Mouse (Mus musculus): ENCODE results near the gene Cfap74.

The Cfap74 gene

DNA sequence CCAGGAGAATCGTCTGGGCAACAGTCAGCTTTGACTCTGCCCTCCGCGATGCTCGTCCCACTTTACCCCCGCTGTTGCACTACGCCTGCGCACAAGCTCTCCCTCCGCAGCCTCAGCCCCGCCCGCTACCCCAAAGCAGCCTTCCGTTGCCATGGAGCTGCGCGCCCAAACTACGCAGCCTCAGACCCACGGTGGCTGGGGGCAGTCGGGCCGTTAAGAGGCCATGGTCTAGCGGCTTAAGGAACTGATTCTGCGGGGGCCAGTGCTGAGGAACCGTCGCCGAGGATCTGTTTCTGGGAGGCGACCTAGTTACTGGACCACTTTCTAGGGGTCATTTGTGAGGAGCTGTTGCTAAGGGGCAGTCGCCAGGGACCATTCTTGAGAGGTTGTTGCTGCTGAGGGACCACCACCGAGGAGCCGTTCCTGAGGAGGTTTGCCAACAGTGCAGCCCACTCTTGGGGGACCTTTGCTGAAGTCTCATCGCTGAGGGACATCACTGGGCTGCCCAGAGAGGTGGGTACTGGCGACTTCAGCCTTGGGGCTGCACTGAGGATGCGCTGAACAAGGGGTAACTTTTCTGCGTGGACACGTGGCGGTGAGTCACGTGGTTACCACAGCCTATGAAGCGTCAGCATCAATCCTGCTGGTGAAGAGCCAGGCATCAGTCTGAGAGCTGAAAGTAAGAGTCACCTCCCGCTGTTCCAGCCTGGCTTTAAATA lies at the start of gene Cfap74:
Gene Cfap74, plus strand, starts transcription at position 133 of the 719 bp plus-strand sequence.
- peak; percentile 89 for ATAC-seq (ENCODE audit: insufficient number of reproducible peaks, low FRiP score, low TSS enrichment)

DNA sequence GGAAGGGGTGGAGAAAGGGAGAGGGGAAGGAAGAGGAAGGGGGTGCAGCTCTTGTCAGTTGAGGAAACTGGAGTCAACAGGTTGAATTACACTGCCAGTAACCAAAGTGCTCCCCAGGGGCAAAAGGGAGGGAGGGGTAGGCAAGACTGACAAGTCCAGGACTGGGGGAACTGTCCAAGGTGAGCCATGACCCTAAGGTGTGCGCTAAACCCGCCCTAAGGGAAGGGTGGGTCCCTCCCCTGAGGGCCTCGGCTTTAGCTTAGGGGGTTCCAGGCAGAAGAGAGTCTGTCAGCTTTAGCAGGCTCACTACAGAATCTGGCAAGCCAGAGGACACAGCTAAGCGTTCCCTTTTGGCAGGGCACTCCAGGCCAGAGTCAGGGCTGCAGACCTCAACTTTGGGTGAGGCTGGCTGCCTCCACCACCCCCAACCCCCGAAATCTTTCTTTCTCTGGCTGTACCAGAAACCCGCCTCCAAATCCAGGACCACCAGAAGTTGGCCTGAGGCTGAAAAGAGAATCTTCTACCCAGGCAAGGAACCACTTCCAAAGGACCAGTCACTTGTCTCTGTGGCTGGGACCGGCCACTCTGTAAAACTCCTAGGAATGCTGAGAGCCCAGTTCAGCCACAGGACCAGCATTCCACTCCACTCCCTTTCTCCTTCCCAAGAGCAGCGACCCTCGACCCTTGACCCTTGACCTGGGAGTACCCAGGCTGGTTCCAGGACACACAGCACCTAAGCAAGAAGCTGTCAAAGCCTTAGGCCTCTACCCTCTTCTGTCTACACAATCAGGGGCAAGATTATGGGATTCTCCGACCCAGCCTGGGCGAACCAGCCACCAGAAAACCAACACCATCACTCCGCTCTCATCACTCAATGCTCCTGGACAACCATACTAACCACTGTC lies 49.2 kb upstream of the Cfap74 start:
- no peak for ATAC-seq (ENCODE audit: insufficient number of reproducible peaks, low FRiP score, low TSS enrichment)

DNA sequence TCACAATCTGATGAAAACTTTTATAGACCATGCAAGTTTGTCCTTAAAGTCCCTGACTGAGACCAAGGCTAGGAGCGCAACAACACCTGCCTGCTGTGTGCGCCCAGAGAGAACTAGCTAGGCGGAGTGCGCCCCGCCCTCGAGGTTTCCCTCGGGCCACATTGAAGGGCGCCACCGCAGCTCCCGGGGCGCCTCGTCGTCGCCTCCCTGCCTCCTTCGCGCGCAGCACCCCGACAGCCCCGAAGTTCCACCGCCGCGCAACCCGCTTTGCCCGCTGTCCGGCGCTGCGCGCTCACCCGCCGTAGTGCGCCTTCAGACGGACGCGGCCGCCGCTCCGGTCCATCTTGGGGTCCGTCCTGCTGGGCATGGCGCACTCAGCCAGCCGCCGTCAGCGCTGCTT lies 48.1 kb upstream of the Cfap74 start:
- ATAC-seq (ENCODE audit: insufficient number of reproducible peaks, low FRiP score, low TSS enrichment) = no peak

DNA sequence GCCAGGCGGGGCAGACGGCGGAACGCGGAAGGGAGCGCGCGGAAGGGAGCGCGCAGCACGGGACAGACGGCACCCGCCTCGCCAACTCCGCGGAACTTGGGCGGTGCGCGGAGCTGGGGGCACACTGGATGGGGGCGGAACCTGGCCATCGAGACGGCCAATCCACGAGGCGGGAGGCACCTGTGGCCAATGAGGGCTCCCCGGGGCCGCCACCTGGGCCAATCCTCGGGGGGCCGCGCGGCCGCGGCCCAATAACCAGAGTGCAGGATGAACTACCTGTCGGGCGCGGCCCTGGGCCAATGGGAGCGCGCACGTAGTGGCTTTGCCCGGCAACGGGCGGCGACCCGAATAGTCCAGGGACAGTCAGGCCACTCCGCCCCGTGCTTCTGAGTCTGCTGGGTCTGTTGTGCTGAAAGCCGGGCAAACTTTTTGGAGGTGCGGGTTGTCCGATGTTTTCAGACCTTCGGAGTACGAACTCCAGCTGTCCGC lies 47.6 kb upstream of the Cfap74 start, which contains the start of gene Prkcz:
Gene Prkcz, minus strand, starts transcription at position 59 of the 489 bp plus-strand sequence.
- ATAC-seq (ENCODE audit: insufficient number of reproducible peaks, low FRiP score, low TSS enrichment) = peak; percentile 93

DNA sequence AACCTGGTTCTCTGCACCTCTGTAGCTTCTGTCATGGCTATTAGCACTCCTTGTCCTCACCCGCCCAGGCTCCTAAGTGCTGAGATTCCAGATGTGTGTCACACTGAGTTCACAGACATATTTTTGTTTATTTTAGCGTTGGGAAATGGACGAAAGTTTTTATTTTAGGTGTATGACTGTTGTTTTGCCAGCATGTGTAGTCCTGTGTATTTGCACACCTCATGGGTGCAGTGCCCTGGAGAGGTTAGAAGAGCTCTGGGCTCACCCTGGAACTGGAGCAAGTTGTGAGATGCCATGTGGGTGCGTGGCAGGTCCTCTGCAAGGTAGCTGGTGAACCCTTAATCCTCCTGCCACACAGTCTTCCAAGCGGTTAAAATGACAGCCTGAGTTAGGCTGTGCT lies 46.5 kb upstream of the Cfap74 start:
- ATAC-seq (ENCODE audit: insufficient number of reproducible peaks, low FRiP score, low TSS enrichment) = no peak

DNA sequence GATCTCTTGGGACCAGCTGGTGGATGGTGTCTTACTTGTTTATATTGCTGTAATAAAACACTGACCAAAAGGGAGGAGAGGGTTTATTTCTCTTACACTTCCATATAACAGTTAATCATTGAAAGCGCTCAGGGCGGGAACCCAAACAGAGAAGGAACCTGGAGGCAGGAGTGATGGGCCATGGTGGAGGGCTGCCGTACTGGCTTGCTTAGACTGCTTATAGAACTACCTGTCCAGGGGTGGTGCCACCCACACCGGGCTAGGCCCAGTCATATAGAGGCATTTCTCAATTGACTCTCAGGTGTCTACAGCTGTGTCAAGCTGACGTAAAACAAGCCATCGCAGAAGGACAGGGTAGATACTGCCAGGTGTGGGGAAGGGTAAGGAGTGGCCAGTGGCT lies 42.2 kb upstream of the Cfap74 start:
- no peak for ATAC-seq (ENCODE audit: insufficient number of reproducible peaks, low FRiP score, low TSS enrichment)

DNA sequence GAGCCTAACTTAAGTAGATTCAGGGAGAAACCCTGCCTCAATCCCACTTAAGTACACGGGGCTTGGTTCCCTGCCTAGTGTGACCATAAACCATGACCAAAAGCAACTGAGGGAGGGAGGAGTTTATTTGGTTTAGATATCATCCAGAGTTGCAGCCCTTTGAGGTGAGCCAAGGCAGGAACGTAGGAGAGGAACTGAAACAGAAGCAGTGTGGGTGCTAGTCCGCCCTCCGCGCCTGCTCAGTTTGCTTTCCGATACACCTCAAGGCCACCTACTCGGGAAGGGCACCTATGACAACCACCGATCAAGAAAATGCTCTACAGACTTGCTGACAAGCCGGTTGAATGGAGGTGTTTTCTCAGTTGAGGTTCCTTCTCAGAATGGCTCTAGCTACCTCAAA lies 41.3 kb upstream of the Cfap74 start:
- no peak for ATAC-seq (ENCODE audit: insufficient number of reproducible peaks, low FRiP score, low TSS enrichment)

DNA sequence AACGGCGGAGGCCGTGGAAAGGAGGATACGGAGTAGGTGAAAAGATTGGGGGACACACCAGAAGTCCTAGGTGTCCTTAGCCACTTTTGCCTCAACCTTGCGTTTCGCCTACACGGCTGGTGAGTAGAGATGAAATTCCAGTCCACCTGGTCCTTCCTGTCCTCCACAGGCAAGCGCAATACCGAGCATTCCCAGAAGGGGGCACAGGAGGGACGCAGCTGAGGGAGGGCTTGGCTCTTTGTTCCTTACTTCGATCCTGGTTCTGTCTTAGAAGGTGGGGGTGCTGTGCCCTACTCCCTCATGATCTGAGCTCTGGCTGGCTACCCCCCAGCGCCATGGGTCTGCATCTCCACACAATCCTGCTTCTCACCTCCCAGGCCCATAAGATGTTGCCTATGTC lies 40.3 kb upstream of the Cfap74 start:
- peak; percentile 23; the same call in 1 of the 2 replicates for ATAC-seq (ENCODE audit: insufficient number of reproducible peaks, low FRiP score, low TSS enrichment)

DNA sequence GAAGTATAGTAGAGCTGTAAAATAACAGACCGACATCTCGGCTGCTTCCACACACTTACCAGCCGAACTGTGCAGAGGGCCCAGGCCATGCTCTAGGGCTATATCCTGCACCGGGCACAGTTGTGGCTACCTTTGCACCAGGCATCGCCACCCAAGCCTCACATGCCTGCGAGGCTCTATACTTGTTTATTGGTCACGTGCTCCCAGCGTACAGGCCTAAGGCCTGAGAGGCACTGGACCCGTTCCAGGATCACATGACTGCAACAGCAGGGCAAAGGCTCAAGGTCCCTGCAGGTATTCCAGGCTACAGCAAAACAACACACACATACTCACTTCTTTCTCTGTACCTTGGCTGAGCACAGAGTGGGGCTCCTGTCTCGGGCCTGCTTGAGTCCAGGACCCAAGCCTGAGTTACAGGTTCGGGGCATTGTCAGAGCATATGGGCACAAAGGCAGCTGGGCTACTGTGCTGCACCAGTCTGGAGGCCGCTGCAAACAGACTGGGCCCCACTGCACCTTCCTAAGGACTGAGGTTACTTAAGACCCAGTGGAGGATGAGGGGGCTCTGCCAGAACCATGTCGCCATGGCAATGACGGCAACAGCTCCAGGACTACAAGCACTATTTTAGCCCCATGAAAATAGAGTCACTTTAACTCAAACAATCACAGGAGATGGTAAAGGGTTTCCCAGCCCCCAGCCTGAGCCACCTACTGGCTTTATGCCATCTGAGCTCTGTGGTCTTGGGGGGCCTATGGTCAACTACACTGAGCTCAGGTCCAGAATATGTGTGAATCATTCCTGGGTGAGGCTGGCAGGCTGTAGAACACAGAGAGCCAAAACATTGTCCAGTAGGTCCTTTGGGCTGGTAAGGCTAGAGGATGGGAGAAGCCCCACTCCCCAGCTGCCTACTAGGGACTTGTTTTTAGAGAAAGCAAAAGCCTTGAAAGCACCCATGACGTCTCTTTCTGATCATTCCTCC lies 38.0 kb upstream of the Cfap74 start:
- ATAC-seq (ENCODE audit: insufficient number of reproducible peaks, low FRiP score, low TSS enrichment) = no peak

DNA sequence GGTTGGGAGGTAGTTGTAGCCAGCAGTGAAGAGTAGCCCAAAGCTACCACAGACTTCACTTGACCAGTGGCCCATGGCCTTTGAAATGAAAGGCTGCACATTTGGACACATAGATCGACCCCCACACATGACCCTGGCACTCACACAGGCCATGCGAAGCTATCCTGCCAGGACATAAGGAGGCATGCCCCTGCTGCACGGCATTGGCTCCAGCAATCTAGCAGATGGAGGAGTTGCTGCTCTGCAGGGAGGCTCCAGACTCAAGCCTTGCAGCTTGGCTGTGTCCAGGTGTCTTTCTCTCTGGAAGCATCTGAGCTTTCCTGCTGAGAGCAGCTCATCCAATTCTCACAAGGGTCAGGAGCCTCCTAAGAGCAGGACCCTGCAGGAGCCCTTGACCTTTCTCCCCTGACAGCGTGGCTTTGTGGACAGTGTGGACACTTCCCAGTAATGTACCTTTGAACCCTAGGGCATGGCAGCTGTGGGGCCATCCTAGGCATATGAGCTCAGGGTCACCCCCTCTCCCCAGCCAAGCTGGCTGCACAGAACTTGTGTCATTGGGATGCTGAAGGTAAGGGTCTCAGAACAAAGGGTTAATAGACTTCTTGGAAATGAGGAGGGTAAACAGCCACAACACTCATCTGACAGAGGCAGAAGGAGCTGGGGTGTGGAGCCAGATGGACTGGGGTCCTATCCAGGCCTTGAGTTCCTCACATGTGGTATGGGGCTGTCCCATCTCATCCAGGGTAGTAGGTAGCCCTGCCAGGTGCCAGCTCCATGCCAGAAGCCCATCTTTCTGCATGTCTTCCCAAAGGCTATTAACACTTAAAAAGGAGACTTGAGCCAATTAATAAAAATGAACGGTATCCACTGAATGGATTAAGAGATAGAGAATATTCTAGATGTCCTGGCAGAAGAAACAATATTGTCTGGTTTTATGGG lies 36.9 kb upstream of the Cfap74 start:
- 0 out of 2 replicates have a peak, but pooled peaks have one; percentile 36 for ATAC-seq (ENCODE audit: insufficient number of reproducible peaks, low FRiP score, low TSS enrichment)

DNA sequence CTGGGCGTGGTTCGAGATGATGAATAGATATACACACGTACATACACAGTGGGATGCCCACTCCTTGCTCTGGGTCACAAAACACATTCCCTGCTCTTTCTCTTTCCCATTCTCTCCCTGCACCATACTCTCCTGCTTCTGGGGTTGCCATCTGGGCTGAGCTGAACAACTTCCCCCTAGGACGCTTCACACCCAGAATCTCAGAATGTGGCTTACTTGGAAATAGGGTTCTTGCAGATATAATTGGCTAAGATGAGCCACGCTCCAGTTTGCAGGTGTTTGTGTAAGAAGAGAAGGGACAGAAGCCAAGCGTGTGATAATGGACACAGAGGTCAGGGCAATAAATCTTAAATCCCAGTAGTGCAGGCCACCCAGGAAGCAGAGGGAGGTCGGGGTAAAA lies 27.0 kb upstream of the Cfap74 start:
- no peak for ATAC-seq (ENCODE audit: insufficient number of reproducible peaks, low FRiP score, low TSS enrichment)

DNA sequence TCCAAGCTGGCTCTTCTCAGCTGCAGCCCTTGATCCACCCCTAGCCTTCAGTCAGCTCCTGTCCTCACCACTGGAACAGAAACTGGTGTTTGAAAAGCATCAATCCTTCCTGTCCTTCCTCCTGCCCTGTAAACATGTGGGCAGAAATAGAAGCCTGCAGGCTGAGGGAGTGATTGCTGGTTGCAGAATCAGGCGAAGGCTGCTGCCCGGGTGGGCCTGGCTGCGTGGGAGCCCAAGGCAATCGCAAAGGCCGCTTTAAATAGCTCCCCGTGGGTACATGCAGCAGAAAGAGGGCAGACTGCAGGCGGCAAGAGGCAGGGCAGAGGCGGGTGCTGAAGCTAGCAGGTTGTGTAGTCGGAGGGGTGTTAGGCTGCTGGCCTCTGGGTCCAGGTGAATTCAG lies 26.2 kb upstream of the Cfap74 start:
- ATAC-seq (ENCODE audit: insufficient number of reproducible peaks, low FRiP score, low TSS enrichment) = no peak

DNA sequence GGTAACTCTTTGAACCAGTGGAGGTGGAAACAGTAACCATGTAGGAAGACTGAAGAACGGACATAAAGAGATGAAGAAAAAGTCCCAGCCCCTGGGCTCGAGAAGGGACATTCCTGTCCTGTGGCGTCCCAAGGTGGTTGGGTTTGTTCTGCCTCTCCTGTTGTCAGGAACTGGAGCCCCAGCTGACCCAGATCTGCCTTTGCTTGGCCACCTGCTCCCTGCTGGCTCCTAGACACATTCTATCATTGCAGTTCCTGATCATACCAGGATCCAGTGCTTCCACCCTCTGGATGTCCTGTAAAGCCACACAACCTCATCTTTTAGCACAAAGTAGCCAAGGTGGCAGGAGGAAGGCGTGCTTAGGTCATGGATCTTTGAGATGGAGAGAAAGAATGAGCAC lies 25.7 kb upstream of the Cfap74 start:
- peak; percentile 53; the same call in 1 of the 2 replicates for ATAC-seq (ENCODE audit: insufficient number of reproducible peaks, low FRiP score, low TSS enrichment)

DNA sequence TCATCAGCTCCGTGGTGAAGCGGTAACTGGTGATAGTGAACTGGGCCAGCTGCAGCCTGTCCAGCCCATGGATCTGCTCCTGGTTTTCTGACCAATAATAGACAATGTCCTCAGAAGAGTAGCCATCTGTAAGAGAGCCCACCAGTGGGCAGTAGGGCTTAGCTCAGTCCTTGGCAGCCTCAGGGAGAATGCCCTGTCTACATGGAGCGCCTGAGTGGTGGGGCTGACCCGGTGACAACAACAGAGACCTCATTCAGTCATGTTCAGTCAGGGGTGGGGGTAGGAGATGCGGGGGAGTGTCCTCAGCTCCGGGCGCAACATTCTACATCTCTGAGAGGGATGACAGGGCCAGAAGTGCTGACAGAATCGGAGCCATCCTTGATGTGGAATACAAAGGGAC lies 21.8 kb upstream of the Cfap74 start:
- ATAC-seq (ENCODE audit: insufficient number of reproducible peaks, low FRiP score, low TSS enrichment) = no peak

DNA sequence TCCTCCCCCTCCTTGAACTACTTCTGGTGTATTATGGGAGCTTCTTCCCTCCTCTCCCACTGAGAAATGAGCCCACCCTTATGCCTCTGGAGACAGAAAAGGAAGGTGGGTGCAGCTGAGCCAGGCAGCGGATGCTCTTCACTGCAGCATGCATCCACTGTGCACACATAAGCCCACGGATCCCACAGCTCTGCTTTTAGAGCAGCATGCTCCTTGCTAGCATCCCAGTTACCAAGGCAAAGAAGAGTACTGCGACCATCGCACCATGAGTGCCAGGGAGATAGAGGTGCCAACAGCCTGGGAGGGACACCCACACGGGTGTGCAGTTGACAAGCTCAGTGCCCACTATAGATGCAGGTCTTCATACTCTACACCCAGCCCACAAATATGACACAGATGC lies 13.5 kb upstream of the Cfap74 start:
- no peak for ATAC-seq (ENCODE audit: insufficient number of reproducible peaks, low FRiP score, low TSS enrichment)

DNA sequence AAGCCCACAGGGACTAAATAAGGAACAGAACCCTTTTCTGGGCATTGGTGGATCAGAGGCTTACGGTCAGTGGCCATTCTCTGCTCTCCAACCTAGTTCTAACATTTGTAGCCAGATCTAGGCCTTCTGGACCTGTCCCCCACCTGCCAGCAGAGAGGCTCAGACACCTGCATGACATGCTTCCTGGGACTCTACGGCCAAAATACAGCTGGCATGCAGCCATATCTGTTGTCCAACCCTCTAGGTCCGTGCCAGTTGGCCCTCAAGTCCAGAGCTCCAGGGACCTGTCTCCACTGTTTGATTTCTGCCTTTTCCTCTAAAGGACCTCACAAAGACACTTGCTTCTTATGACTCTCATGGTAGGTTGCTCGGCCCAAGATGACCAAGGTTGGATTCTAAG lies 12.2 kb upstream of the Cfap74 start:
- ATAC-seq (ENCODE audit: insufficient number of reproducible peaks, low FRiP score, low TSS enrichment) = peak; percentile 79

DNA sequence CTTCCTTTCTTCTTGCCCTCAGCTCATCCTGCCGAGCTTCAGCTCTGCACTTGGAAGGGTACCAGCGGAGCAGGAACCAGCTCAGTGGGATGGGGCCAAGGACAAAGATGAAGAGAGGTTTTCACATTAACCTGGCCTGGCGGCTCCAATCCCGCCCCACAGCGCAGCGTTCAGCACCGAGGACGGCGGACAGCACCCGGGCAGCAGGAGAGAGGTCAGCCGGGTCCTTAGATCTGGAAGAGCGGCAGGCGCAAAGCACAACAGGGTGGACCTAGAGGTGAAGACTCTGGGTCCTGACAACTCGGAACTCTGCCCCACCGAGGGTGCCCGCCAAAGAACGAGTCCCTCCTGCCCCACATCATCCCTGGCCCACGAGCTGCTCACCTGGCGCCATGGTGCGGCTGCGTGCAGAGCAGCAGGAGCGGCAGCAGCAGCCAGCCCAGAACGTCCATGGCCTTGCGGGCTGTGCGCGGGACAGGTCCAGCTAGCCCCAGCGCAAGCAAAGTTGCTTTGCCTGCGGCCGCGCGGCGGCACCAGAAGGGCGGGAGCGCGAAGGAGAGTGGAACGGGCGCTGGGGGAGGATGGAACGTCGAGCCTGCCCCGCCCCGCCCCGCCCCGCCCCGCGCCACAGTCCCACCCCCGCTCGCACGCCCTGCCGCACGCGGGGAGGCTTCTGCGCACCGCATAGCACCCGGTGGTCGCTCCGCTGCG lies 11.3 kb upstream of the Cfap74 start, which contains the start of gene Gabrd:
Gene Gabrd, minus strand, starts transcription at position 602 of the 711 bp plus-strand sequence.
- peak; percentile 37; the same call in 1 of the 2 replicates for ATAC-seq (ENCODE audit: insufficient number of reproducible peaks, low FRiP score, low TSS enrichment)

DNA sequence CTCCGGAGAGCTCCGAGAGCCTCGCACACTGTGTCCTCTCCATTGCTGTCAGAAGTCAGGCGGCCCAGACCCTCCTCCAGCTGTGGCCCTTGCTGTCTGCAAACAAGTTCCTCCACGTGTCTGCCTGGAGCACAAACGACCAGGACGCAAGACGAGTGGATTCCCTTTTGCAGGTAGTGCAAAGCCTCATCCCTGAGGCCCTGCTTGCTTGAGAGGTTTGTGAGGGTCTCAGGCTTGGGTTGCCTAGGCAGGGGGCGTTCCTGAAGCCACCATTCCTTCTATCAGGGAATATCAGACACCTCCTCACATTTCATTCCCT lies 10.8 kb upstream of the Cfap74 start:
- no peak for ATAC-seq (ENCODE audit: insufficient number of reproducible peaks, low FRiP score, low TSS enrichment)

All from cerebellum, adult (tissue).